Mouse (Mus musculus) cerebellum, adult (tissue): Measurements from ENCODE around the gene Pcbp3.
"Not testable (repeated sequence)": the region's sequence is repeated elsewhere in the genome, so short reads cannot be mapped to it uniquely, and the experiment has no call there.

Experiments
- ATAC-seq: cut with Nextera tagmentation; 2 replicates; pipeline ENCODE4 v1.9.2; 2017; ENCODE audit warnings: mild to moderate bottlenecking, moderate library complexity, mixed read lengths; ENCODE audit not compliant: insufficient number of reproducible peaks, low FRiP score, low TSS enrichment

The Pcbp3 gene

GRCm38 (mm10) chr10:76961790-76962489, at the start of gene Pcbp3:
Pcbp3 (minus strand) TSS chr10:76961887.
- peak; percentile 97 for ATAC-seq

- ATAC-seq: no peak; the same call in 1 of the 2 replicates
These were observed 47.0 kb upstream of the Pcbp3 start for GRCm38 (mm10) chr10:77008698-77009097.

- ATAC-seq: peak; percentile 84
These were observed 46.4 kb upstream of the Pcbp3 start for GRCm38 (mm10) chr10:77008109-77008561.

- no peak for ATAC-seq
These were observed 45.9 kb upstream of the Pcbp3 start for GRCm38 (mm10) chr10:77007433-77008108.

- no peak for ATAC-seq
These were observed 43.2 kb upstream of the Pcbp3 start for GRCm38 (mm10) chr10:77004936-77005335.

GRCm38 (mm10) chr10:76997759-76998513, 36.2 kb upstream of the Pcbp3 start:
- peak; percentile 56; the same call in 1 of the 2 replicates for ATAC-seq

GRCm38 (mm10) chr10:76992456-76992855, 30.8 kb upstream of the Pcbp3 start:
- no peak for ATAC-seq

- ATAC-seq: no peak
These were observed 26.9 kb upstream of the Pcbp3 start for GRCm38 (mm10) chr10:76988586-76988985.

GRCm38 (mm10) chr10:76978042-76978441, 16.4 kb upstream of the Pcbp3 start:
- no peak for ATAC-seq

- ATAC-seq: no peak
These were observed 15.0 kb upstream of the Pcbp3 start for GRCm38 (mm10) chr10:76976699-76977098.

- ATAC-seq: no peak
These were observed 12.2 kb upstream of the Pcbp3 start for GRCm38 (mm10) chr10:76973797-76974436.

GRCm38 (mm10) chr10:76972318-76972717, 10.6 kb upstream of the Pcbp3 start:
- ATAC-seq: not testable (repeated sequence)

- no peak for ATAC-seq
These were observed 9.3 kb upstream of the Pcbp3 start for GRCm38 (mm10) chr10:76970974-76971373.

- ATAC-seq: no peak
These were observed 2.7 kb upstream of the Pcbp3 start for GRCm38 (mm10) chr10:76964436-76964835.

GRCm38 (mm10) chr10:76963997-76964396, 2.3 kb upstream of the Pcbp3 start:
- no peak for ATAC-seq

GRCm38 (mm10) chr10:76961156-76961555, 531 bp downstream of the Pcbp3 start:
- no peak for ATAC-seq

- ATAC-seq: no peak
These were observed 3.5 kb downstream of the Pcbp3 start for GRCm38 (mm10) chr10:76958201-76958600.

- ATAC-seq: no peak
These were observed 5.5 kb downstream of the Pcbp3 start for GRCm38 (mm10) chr10:76956200-76956599.

- ATAC-seq: no peak
These were observed 20.6 kb downstream of the Pcbp3 start for GRCm38 (mm10) chr10:76941038-76941437.

- no peak for ATAC-seq
These were observed 24.9 kb downstream of the Pcbp3 start for GRCm38 (mm10) chr10:76936827-76937226.

GRCm38 (mm10) chr10:76934805-76935204, 26.9 kb downstream of the Pcbp3 start:
- no peak for ATAC-seq
